Mouse (Mus musculus): ENCODE data around the gene Ankrd33.
A peak's percentile ranks its signal among the peaks of the same experiment; 100 is the strongest.
"Not testable (repeated sequence)": the region's sequence is repeated elsewhere in the genome, so short reads cannot be mapped to it uniquely, and the experiment has no call there.

Gene Ankrd33

GRCm38 (mm10) chr15:101086956-101087355, 28.6 kb upstream of the Ankrd33 start:
- DNase-seq (ENCODE audit: low spot score), result no peak

GRCm38 (mm10) chr15:101088291-101088690, 27.3 kb upstream of the Ankrd33 start:
- DNase-seq (ENCODE audit: low spot score), result no peak

GRCm38 (mm10) chr15:101091551-101091950, 24.0 kb upstream of the Ankrd33 start:
- DNase-seq (ENCODE audit: low spot score), result no peak

GRCm38 (mm10) chr15:101092121-101092828, 23.3 kb upstream of the Ankrd33 start:
- DNase-seq (ENCODE audit: low spot score), result no peak

- DNase-seq (ENCODE audit: low spot score), result peak; percentile 65
Observed at GRCm38 (mm10) chr15:101092829-101093648, 22.5 kb upstream of the Ankrd33 start.

- no peak for DNase-seq (ENCODE audit: low spot score)
Observed at GRCm38 (mm10) chr15:101093988-101094387, 21.6 kb upstream of the Ankrd33 start.

GRCm38 (mm10) chr15:101094979-101095378, 20.6 kb upstream of the Ankrd33 start:
- DNase-seq (ENCODE audit: low spot score), result no peak

GRCm38 (mm10) chr15:101095392-101095791, 20.2 kb upstream of the Ankrd33 start:
- no peak for DNase-seq (ENCODE audit: low spot score)

GRCm38 (mm10) chr15:101097985-101098651, 17.4 kb upstream of the Ankrd33 start:
- DNase-seq (ENCODE audit: low spot score), result no peak

- no peak for DNase-seq (ENCODE audit: low spot score)
Observed at GRCm38 (mm10) chr15:101100996-101101395, 14.6 kb upstream of the Ankrd33 start.

- no peak for DNase-seq (ENCODE audit: low spot score)
Observed at GRCm38 (mm10) chr15:101103605-101104304, 11.8 kb upstream of the Ankrd33 start.

GRCm38 (mm10) chr15:101105496-101105994, 10.0 kb upstream of the Ankrd33 start:
- DNase-seq (ENCODE audit: low spot score), result peak; percentile 76

GRCm38 (mm10) chr15:101106011-101106410, 9.5 kb upstream of the Ankrd33 start:
- no peak for DNase-seq (ENCODE audit: low spot score)

GRCm38 (mm10) chr15:101107906-101108671, 7.5 kb upstream of the Ankrd33 start:
- no peak for DNase-seq (ENCODE audit: low spot score)

GRCm38 (mm10) chr15:101113176-101113575, 2.4 kb upstream of the Ankrd33 start:
- no peak for DNase-seq (ENCODE audit: low spot score)

GRCm38 (mm10) chr15:101113778-101114177, 1.8 kb upstream of the Ankrd33 start:
- DNase-seq (ENCODE audit: low spot score), result not testable (repeated sequence)

- no peak for DNase-seq (ENCODE audit: low spot score)
Observed at GRCm38 (mm10) chr15:101118399-101119125, 3.0 kb downstream of the Ankrd33 start.

- no peak for DNase-seq (ENCODE audit: low spot score)
Observed at GRCm38 (mm10) chr15:101121411-101122289, 6.1 kb downstream of the Ankrd33 start.

- DNase-seq (ENCODE audit: low spot score), result no peak
Observed at GRCm38 (mm10) chr15:101122290-101122589, 6.7 kb downstream of the Ankrd33 start.

GRCm38 (mm10) chr15:101123202-101123601, 7.6 kb downstream of the Ankrd33 start:
- no peak for DNase-seq (ENCODE audit: low spot score)
